Mouse (Mus musculus): Measurements from ENCODE around the gene Wdr70.

- TF ChIP-seq SIN3A (IDR thresholded peaks at IDR 0.05; ENCODE audit: low read length) (no peak), BHLHE40 (IDR thresholded peaks at IDR 0.05; ENCODE audit: low read depth, low read length) (no peak), CTCF (conservative IDR thresholded peaks at IDR 0.05 in 1 of 2, IDR thresholded peaks at IDR 0.05 in 1 of 2; ENCODE audit: low read depth in 2 of 2, low read length in 2 of 2) (no peak), POLR2AphosphoS2 (IDR thresholded peaks at IDR 0.05; ENCODE audit: low read depth, low read length) (no peak), HCFC1 (IDR thresholded peaks at IDR 0.05; ENCODE audit: low read depth, low read length) (no peak), NRF1 (IDR thresholded peaks at IDR 0.05; ENCODE audit: low read depth, low read length) (no peak), ZC3H11A (IDR thresholded peaks at IDR 0.05; ENCODE audit: low read depth, low read length) (no peak), MXI1 (IDR thresholded peaks at IDR 0.05; ENCODE audit: low read depth, low read length) (no peak), MYC (IDR thresholded peaks at IDR 0.05; ENCODE audit: low read depth, low read length) (no peak)
These were observed 167.4 kb downstream of the Wdr70 start for GRCm38 (mm10) chr15:7931605-7932008.
